Mouse (Mus musculus) embryonic fibroblast, embryonic 13.5 days (primary cell): ENCODE results near the gene Alkbh2.

Source experiments
- CTCF ChIP-seq: IDR thresholded peaks from 2 replicates; pipeline ENCODE4 v1.5.1; 2011; ENCODE audit warnings: mild to moderate bottlenecking, control low read depth, low read length, moderate library complexity, borderline replicate concordance; ENCODE audit not compliant: insufficient read depth
- POLR2A ChIP-seq: IDR thresholded peaks from 2 replicates; pipeline ENCODE4 v1.6.1; 2011; ENCODE audit warnings: low read depth, mild to moderate bottlenecking, control low read depth, low read length, moderate library complexity

DNA sequence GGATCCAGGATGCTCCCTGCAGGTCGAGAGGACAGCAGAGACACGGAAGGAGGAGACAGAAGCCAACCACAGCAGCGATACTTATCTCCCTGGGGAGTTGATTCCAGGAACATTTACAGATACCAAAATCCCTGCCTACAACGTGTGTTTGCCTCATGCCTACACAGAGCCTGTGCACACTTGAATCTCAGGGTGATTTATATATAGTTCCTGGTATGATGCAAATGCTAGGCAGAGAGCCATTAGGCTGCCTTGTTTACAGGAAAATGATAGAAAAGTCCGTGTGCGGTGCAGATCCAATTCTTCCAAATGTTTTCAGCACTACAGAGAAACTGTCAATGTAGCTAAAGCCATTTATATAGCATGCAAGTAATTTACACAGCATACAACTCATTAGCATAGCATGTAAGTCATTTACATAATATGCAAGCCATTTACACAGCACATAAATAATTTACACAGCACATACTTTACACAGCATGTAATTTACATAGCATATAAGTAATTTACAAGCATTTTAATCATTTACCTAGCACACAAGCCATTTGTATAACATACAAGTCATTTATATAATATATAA, 35.2 kb upstream of the Alkbh2 start:
- TF ChIP-seq POLR2A = no peak
- TF ChIP-seq CTCF = no peak
